Mouse (Mus musculus) olfactory bulb, adult 2 months (tissue): ENCODE measurements around the gene Cav2.

ENCODE experiments used
- CTCF ChIP-seq: fragments of 200-500 bp; IDR thresholded peaks from 2 replicates; pipeline ENCODE4 v1.5.1; 2012; ENCODE audit warnings: low read depth, mild to moderate bottlenecking, low read length, moderate library complexity; ENCODE audit not compliant: insufficient read depth
- POLR2A ChIP-seq: fragments of 200-500 bp; IDR thresholded peaks from 2 replicates; pipeline ENCODE4 v1.6.1; 2012; ENCODE audit warnings: mild to moderate bottlenecking, low read depth, low read length, moderate library complexity; ENCODE audit not compliant: insufficient read depth

GRCm38 (mm10) chr6:17266466-17266865 is 14.5 kb upstream of the Cav2 start:
- TF ChIP-seq POLR2A (no peak), CTCF (no peak)
